Mouse (Mus musculus) cortical plate, adult 2 months (tissue): ENCODE data around the gene Pih1d1. TPM values are rescaled to one million over a fixed set of nuclear protein-coding genes. Genes with fewer than 3 reads are reported as not detected.
A peak's percentile ranks its signal among the peaks of the same experiment; 100 is the strongest.
"Not testable (repeated sequence)": the region's sequence is repeated elsewhere in the genome, so short reads cannot be mapped to it uniquely, and the experiment has no call there.

ENCODE experiments used
- H3K27ac ChIP-seq: fragments of 200-500 bp; 2 replicates; pipeline ENCODE4 v1.5.1; 2012; ENCODE audit warnings: low read length, control low read depth, inconsistent platforms; ENCODE audit not compliant: insufficient read depth
- H3K4me1 ChIP-seq: fragments of 200-500 bp; 2 replicates; pipeline ENCODE4 v1.6.1; 2011; ENCODE audit warnings: low read length; ENCODE audit not compliant: control insufficient read depth, insufficient read depth
- H3K4me3 ChIP-seq: fragments of 200-500 bp; 2 replicates; pipeline ENCODE4 v1.5.1; 2011; ENCODE audit warnings: mild to moderate bottlenecking, low read length, control low read depth; ENCODE audit not compliant: insufficient read depth
- CTCF ChIP-seq: fragments of 200-500 bp; IDR thresholded peaks from 2 replicates; pipeline ENCODE4 v1.5.1; 2011; ENCODE audit warnings: mild to moderate bottlenecking, control low read depth, low read length; ENCODE audit not compliant: insufficient read depth; ENCODE audit errors: extremely low read depth
- POLR2A ChIP-seq: fragments of 200-500 bp; IDR thresholded peaks from 2 replicates; pipeline ENCODE4 v1.6.1; 2011; ENCODE audit warnings: mild to moderate bottlenecking, low read length, control low read depth; ENCODE audit not compliant: insufficient read depth; ENCODE audit errors: extremely low read depth
- polyA plus RNA-seq: library from polyadenylated mRNA; depleted of rRNA; stranded (reverse); fragments of >200 nt; gene quantifications from 2 replicates; pipeline ENCODE4 v1.2.3, GENCODE M21; 2012; rRNA removed

The Pih1d1 gene
- polyA plus RNA-seq: 59.4 and 60.2 TPM in 2 replicates

DNA sequence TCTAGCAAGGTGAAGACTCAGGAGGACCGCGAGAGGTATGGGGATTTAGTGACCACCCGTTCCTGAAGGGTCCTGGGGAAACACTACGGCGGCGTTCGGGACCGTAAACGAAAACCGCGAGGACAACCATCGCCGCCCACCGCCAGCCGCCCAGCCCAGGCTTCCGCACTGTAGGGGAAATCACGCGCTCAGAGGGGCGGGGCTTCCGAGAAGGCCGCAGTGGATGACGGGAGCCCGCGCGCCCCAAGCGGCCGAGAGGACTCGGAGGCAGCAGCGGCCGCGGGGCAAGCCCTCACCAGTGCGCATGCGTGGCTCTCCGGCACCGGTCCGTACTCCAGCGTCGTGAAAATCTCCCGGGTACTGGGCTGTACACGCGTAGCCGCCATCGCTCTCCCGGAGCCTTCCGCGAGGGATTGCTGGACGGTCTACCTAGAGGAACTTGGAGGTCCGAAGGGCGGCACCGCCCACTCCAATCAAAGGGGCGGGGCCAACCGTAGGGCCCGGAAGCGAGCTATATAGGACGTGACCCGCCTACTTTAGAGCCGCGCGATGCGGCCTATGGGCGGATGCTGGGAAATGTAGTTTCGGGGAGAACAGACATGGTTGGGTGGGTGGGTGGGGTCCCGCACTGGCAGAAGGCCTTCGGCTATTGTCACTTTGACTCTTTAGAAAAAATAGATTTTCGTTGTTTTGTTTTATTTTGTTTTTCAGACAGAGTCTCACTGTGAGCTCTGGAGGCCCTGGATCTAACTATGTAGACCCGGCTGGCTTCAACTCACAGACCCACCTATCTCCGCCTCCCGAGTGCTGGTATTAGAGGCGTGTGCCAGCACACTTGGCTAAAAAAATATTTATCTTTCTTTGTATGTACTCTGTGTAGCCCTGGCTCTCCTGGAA, at the start of gene Pih1d1, which contains the start of gene Aldh16a1:
TSS of gene Pih1d1 (plus strand) at position 208 of the 897 bp plus-strand sequence.
TSS of gene Aldh16a1 (minus strand) at position 489 of the 897 bp plus-strand sequence.
- TF ChIP-seq CTCF (0 out of 2 replicates have a peak, but pooled peaks have one; percentile 0), POLR2A (peak; percentile 89)
- H3K4me1 ChIP-seq: peaks cover 2% of the 10 kb centered on the region; the same call in 1 of the 2 replicates
- H3K27ac ChIP-seq: peak within 1 kb of the TSS; percentile 96
- peak within 1 kb of the TSS; percentile 88 for H3K4me3 ChIP-seq

DNA sequence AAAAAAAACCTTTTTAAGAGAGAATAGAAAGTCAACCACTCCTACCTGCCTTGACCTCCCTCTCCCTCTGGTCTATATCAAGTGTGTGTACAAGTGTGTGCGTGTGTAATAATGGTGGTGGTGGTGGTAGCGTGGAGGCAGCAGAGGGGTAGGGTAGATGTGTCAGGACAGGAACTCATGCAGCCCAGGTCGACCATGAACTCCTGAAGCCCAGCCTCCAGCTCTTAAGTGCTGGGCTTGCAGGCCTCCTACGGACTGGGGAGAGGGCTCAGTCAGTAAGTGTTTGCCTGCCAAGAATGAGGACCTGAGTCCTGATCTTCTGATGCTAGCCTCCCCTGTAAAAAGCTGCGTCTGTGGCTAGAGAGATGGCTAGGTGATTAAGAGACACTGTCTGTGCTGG, 49.2 kb upstream of the Pih1d1 start:
- H3K4me3 ChIP-seq: no peak overlapping the region
- no peak overlapping the region for H3K27ac ChIP-seq
- H3K4me1 ChIP-seq: no peaks in the 10 kb centered on the region
- no peak for TF ChIP-seq POLR2A
- TF ChIP-seq CTCF: no peak

DNA sequence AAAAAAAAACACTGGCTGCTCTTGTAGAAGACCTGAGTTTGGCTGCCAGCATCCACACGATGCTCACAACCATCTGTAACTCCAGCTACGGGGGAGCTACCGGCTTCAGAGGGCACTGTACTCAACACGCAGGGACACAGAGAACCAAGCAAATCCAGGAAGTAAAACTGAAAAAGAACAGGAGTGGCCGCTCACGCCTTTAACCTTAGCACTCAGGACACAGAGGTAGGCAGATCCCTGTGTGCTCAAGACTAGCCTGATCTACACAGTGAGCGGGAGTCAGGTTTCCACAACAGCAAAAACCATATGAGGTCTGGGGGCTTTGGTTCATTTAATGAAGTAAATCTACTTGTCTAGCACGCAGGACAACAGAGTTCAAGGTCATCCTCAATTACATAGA, 48.6 kb upstream of the Pih1d1 start:
- Histone ChIP-seq H3K4me1 (no peaks in the 10 kb centered on the region), H3K27ac (no peak overlapping the region), H3K4me3 (no peak overlapping the region)
- TF ChIP-seq CTCF: no peak
- no peak for TF ChIP-seq POLR2A

DNA sequence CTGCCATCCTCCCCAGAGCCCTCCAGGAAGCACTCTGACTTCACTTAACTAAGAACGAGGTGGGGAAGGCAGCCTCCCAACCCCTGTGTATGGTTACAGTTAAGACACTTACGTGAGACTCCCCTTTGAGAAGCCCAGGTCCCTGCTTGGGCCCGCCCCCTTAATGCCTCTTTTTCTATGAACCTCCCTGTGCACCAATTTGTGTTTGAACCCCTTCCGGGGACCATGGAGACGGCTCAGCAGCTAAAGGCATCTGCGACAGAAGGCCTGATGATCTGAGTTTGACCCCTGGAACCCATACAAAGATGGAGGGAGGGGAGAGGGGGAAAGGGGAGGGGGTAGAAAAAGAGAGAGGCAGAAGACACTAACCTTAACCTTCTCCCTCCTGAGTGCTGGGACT, 47.7 kb upstream of the Pih1d1 start:
- TF ChIP-seq POLR2A (no peak), CTCF (no peak)
- Histone ChIP-seq H3K4me1 (no peaks in the 10 kb centered on the region), H3K4me3 (no peak overlapping the region), H3K27ac (no peak overlapping the region)

DNA sequence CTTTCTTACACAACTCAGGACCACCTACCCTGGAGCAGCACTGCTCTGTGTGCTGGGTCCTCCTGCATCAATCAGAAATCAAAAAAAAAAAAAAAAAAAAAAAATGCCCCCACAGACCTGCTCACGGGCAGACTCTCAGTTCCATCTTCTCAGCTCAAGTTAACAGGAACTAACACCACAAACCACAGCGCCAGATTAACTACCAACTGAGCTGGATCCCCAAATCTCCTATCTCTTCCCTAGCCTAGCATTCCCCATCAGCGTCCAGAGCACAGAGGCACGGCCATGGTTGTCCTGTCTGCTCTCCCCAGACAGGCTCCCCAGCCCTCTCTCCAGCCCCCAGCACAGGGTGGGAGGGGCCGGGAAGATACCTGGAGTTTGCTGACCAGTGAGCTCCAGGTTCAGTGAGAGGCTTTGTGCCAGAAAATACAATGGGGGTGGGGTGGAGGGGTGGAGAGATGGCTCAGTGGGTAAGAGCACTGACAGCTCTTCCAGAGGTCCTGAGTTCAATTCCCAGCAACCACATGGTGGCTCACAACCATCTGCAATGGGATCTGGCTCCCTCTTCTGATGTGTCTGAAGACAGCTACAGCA, 47.0 kb upstream of the Pih1d1 start:
- TF ChIP-seq POLR2A (no peak), CTCF (no peak)
- Histone ChIP-seq H3K4me3 (no peak overlapping the region), H3K4me1 (no peaks in the 10 kb centered on the region), H3K27ac (no peak overlapping the region)

DNA sequence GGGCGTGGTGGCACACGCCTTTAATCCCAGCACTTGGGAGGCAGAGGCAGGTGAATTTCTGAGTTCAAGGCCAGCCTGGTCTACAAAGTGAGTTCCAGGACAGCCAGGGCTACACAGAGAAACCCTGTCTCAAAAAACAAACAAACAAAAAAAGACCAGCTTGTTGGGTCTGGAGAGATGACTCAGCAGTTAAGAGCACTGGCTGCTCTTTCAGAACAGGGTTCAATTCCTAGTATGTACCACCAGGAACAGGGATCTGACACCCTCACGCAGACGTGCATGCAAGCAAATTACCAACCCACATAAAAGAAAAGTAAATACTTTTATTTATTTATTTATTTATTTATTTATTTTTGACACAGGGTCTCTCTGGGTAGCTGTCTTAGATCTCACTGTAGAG, 44.0 kb upstream of the Pih1d1 start:
- H3K27ac ChIP-seq, H3K4me1 ChIP-seq, H3K4me3 ChIP-seq: not testable (repeated sequence)

DNA sequence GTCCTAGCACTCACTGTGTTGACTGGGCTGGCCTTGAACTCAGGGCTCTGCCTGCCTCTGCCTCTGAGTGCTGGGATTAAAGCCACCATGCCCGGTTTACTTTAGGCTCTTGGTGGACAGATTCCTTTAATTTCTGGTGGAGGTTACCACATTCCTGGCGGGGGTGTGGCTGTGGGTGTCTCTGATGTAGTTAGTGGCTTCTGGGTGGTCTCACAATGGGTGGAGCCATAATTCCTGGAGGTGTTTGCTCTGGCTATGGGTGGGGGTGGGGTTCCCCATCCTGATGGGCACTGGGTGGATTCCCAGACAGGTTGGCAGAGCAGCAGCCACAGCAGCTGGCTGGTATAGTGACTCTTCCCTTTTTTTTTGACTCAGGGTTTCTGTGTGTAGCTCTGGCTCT, 42.2 kb upstream of the Pih1d1 start:
- H3K4me3 ChIP-seq: no peak overlapping the region
- H3K4me1 ChIP-seq: no peaks in the 10 kb centered on the region
- H3K27ac ChIP-seq: no peak overlapping the region
- TF ChIP-seq CTCF (no peak), POLR2A (no peak)

DNA sequence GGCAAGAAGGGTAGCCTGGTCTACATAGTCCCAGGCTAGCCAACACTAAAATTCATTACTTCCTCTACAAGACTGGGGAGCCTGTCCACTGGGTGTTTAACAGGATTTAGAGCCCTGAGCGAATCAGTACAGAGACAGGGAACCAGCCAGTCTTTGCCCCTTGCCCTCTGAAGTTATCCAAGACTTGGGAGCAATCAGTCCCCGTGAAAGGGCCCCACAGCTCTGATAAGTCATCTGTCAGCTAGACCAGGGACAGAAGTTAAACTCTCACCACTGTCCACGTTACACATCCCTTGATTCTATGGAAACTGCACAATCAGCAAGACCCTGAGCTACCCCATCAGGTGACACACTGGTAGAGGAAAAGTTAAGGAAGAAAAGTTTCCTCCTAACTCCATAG, 41.6 kb upstream of the Pih1d1 start:
- Histone ChIP-seq H3K4me1 (no peaks in the 10 kb centered on the region), H3K4me3 (no peak overlapping the region), H3K27ac (no peak overlapping the region)
- TF ChIP-seq POLR2A (no peak), CTCF (no peak)

DNA sequence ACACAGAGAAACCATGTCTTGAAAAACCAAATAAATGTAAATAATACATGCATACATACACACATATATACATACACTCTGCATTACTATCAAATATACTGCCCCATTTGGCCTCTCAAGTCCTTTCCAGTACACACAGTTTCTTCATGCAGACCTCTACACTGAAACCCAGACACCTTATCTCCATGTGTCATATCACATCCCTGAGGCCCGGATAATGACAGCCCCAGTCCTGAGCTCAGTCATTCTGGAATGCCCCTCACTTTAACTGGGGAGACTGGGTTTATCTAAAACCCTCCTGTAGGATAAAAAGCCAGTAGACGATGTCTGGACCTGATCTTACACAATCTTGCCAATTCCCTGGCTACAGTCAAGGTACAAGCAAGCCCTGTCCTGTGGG, 40.6 kb upstream of the Pih1d1 start:
- no peak overlapping the region for H3K27ac ChIP-seq
- H3K4me3 ChIP-seq: no peak overlapping the region
- no peaks in the 10 kb centered on the region for H3K4me1 ChIP-seq
- TF ChIP-seq POLR2A: no peak
- TF ChIP-seq CTCF: no peak

DNA sequence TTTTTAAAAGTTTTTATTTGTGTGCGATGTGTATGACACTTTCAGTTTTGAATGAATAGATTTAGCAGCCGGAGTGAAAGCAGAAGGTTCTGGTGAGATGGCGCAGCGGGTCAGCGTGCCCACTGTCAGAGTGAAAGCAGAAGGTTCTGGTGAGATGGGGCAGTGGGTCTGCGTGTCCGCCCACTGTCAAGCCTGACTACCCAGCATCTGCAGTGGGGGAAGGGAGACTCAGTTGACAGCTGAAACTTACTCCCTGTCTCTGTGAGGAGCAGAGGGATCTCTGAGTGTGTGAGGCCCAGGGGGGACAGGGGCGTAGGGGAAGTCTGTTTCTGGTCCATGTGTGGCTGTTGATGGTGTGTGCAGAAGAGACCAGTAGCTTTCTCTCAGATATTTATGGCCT, 36.5 kb upstream of the Pih1d1 start:
- no peak for TF ChIP-seq POLR2A
- TF ChIP-seq CTCF: no peak
- H3K27ac ChIP-seq: no peak overlapping the region
- no peaks in the 10 kb centered on the region for H3K4me1 ChIP-seq

More for the DNA sequence above, 36.5 kb upstream of the Pih1d1 start:
- no peak overlapping the region for H3K4me3 ChIP-seq
